Mouse (Mus musculus) testis, postnatal 14 days (tissue): ENCODE results near the gene Snx33.
"Not testable (repeated sequence)": the region's sequence is repeated elsewhere in the genome, so short reads cannot be mapped to it uniquely, and the experiment has no call there.

Experiments
- DNase-seq: peaks from one replicate; pipeline ENCODE4 v3.0.0; 2021; ENCODE audit warnings: low spot score

Gene Snx33

DNA sequence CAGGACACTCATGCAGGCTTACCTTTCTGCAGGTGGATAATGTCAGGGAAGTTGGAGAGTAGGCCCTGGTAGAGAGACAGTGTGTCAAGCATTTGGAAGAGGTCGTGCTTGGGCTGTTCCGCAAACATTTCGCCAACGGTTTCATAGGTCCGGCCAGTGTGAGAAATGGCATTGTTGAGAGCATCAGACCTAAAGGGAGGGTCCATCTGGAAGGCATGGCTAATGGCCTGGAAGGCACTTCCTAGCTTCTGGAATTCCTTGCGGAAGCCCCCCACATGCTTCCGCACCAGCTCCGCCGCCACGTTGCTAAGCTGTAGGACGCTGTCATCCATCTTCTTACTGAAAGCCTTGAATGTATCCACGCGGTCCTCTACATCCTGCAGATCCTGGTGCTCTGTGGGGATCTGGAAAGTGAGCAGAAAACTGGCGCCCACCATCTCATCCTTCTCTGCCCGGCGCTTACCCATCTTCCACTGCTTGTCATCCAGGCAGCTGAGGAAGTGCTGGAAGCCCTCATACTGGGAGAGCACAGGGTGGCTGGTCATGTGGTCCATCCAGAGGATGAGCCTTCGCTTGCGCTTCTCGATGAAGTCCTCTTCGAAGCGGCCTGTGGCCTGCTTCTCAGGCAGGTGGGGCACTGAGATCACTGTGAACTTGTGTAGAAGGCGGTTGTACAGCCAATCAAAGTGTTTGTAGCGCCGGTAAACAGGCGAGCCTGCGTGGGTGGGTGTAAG, 2.7 kb downstream of the Snx33 start:
- peak; percentile 61 for DNase-seq

DNA sequence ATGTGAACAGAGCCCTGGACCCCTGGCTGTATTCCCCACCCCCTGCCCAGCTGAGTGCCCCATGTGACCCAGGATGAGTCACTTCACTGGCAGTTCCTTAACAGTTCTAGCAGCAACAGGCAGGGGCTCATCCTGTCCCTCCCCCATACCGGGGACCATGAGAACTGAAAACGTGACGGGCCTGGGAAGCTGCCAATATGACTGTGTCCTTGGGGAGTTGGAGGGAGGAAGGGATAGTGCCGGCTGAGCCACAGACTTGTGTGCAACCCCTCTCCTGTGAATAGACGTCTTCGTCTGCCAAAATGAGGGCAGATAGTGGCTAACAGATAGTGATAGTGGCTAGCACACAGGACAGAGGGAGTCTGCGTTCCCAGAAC, 3.5 kb downstream of the Snx33 start:
- peak; percentile 88 for DNase-seq

DNA sequence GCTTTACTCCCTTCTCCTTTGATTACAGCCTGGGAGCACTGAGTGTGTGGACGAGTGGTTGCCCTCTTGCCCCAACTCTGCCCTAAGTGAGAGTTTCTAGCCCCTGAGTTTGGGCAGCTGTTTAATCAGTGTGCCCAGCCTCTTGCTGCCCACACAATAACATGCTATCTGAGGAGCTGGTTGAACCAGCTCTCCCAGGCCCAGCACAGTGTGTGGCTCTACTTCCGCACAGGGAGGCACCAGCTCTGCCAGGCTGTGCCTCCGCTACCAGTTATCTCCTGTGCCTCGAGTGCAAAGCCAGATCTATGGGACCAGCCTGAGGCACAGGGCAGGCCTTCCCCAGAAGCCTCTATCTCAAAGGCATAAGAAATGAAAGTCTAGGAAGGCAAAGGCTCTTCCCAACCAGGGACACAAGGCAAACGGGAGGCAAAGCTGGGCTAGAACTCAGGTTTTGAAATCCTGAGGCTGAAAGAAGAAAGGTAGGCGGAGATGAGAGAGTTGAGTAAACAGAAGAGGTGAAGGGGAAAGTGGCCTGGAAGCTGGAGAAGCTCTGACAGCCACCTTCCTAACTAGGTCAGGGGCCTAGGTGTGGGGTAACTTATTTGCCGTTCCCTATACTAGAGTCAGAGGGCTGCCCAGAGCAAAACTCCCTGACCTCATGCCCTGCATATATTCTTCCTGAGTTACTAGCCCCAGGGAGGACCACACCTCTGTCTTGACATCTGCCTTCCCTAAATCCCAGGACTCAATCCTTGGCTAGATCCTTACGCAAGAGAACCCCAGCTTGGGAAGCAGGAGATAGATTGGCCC, 4.1 kb downstream of the Snx33 start:
- no peak for DNase-seq

DNA sequence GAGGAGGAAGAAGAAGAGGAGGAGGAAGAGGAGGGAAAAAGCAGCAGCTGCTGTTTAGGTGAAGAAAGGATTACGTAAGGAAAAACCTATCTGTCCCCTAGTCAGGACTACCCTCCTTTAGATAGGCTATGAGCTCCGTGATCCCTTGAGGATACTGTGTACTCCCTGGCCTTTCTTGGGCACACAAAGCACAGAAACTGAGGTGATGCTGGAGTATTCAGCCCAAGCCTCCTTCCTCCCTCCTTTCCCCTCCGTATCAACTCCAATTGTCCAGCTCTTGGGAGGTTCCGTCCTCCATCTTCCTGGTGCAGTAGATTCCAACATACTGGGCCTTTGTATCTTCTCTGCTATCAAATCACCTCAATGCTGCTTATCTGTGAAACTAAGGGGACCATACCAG, 5.4 kb downstream of the Snx33 start:
- DNase-seq = no peak

DNA sequence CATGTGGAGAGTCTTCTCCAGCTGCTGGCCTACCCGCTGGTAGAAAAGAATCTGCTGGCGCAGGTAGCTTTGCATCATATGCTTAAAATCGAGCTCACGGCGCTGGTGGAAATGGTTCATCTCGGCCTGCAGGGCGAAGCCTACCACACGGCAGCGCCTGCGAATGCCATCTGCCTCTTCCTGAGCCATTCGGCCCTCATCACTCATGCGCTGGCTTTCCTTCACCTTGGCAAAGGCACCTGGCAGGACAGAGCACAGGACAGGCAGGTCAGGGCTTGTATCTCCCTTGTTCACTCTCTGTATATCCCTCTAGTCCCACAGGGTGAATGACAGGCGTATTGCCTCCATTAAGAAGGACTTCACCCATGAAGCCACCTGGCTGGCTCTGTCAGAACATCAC, 9.7 kb downstream of the Snx33 start:
- DNase-seq = no peak

DNA sequence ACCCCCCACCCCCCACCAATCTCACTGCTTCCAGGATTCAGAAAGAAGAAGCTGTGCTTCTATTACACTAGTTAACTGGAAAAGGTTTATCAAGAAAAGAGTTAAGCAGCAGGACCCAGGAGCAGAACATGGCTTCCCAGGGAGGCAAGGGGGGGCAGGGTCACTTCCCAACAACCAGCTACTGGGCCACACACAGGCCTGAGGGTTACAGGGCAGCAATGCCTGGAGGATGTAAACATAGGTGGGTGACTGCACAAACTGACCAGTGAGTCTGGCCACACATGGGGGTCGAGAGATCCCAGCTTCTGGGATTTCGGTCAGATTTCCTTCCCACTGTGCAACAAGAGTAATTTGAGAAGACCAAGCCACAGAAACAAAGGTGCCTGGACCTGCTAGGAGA, 11.0 kb downstream of the Snx33 start:
- no peak for DNase-seq

DNA sequence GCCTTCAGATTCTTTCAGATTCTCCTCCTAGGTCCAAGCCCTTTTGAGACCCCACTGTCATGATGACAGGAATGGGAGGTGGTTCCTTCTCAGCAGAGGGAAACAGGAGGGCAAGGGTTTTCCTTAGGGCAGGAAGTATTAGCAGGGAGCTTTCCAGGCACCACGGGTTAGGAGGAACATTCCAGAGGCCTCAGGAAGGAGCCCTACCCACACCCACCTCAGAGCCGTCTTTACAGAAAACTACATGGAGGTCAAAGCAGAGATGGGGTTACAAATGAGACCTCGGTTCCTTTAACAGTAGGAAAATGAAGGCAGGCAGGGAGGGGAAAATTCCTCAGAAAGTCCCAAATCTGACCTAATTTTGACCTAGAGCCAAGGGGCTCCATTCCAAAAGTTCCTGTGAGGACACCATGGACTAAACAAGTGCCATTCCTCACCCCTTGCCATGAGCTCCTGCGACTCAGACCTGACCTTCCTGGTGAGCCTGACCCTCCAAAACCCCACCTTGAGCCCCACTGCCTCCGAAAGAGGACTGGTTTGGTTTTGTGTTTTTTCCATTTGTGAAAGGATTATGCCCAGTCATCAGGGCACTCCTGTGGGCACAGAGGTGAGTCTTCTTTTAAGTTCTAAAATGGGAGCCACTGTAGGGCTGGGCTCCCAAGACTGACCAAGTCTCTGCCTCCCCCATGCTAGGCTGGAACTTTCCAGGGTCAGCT, 12.3 kb downstream of the Snx33 start:
- DNase-seq = no peak

DNA sequence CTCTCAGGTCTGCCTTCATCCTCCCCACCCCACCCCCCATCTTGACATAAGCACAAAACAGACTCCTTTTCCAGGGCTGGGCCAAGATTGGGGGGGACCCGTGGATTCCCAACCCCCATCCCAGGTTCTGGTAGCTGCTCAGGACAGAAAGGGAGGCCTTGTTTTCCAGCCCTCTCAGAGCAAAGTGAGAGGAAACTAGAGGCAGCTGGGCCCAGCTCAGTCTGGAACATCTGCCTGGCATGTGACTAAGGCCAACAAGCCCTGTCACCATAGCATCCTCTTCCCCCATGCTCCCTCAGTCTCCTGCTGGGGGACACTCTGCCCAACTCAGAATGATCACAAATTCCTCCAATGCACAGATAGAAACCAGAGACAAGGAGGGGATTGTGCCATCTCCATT, 13.1 kb downstream of the Snx33 start:
- no peak for DNase-seq

DNA sequence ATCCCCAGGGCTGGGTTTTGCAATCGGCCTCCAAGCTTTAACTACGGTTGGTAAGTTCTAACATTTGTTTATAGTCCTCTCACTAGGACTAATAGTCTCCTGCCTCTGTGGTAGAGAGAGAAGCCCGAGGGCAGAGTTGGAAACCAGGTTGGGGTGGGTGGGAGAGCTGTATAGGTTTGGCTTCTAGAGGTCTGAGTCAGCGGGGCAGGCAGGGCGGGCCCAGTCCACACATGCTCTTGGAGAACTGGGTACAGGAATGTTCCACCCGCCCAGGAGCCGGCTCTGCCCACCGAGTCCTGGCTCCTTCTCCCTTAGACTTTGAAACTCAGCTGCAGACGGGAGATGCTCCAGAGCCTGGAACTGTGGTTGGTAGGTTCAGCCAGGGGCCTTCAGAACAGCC, 14.2 kb downstream of the Snx33 start:
- no peak for DNase-seq

DNA sequence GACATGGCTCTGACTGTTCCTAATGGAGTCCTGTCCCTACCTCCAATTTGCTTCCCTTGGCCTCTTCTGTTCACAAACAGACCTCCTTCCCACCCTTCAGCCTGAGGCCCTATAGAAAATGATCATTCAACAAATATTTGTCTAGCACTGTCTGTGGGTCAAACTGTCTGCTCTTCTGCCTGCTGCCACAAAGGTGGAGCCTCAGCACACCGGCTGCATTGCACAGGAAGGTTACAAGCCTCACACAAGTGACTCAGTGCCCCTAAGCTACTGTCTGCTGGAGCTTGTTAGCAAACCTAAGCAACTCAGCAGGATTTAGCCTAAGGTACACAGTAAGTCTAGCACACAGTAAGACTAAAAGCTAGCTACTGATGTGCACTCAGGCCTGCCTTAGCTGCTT, 17.2 kb downstream of the Snx33 start:
- DNase-seq = no peak

DNA sequence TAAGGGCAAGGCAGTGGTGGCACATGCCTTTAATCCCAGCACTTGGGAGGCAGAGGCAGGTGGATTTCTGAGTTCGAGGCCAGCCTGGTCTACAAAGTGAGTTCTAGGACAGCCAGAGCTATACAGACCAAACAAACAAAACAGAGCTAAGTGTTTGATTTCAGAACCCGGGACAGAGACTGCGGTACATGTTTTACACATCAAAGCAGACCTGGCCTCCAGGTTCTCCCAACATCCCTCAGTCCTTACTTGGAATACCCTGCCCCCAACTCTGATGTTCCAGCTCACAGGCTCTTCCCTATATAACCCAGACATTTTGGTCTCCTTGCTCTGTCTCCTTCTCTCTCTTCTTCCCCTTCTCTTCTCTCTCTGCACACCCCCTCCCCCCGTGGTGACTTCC, 18.2 kb downstream of the Snx33 start:
- not testable (repeated sequence) for DNase-seq

DNA sequence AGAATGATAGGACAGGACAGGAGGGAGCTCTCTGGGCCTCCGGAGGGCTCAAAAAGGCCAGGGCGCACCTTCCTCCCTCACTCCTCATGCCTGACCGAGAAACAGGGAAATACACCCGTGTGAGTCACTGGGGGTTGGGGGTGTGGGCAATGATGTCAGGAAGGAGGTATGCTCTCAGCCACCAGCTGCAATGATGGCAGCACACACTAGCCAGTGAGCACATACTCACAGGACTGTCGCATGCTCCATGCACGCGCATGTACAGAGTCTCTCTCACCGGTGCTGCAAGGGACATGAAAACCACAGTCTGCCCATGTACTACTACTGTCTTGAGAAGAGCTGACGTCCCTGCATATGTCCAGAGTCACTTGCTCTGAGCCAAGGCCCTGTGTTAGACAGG, 20.6 kb downstream of the Snx33 start:
- no peak for DNase-seq

DNA sequence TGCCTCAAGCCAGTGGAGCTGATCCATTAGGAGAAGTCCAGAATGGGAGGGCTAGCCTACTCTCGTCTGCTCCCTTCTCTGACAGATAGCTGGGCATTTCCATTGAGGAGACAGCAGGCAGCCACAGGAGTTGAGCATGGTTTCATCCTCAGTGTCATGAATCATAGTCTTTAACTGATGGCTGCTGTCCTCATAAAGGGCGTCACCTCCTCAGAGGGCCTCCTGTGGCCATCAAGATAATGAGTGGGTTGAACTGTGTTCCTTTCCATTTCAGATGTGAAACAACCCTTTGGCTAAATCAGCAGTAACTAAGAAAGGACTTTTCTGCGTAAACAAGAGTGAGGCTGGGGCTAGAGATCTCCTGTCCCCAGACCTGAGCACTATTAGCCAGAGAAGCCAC, 24.5 kb downstream of the Snx33 start:
- DNase-seq = no peak

DNA sequence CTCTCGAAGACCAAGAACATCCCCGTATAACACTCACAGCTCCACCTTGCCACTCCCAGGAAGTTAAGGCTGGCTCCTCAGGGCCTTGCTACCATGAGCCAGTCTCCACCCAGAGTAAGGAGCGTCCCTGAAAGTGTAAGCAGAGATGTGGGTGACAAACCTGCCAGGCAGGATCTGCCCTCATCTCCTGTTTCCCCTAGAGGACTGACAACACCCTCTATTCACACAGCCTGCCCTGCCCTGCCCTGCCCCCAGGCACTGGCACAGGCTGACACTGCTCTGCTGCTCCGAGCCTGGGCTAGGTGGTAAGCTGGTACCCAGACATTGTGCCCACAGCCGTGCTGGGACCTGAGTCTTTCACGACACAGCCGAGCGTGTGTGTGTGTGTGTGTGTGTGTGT, 27.0 kb downstream of the Snx33 start:
- DNase-seq = no peak

DNA sequence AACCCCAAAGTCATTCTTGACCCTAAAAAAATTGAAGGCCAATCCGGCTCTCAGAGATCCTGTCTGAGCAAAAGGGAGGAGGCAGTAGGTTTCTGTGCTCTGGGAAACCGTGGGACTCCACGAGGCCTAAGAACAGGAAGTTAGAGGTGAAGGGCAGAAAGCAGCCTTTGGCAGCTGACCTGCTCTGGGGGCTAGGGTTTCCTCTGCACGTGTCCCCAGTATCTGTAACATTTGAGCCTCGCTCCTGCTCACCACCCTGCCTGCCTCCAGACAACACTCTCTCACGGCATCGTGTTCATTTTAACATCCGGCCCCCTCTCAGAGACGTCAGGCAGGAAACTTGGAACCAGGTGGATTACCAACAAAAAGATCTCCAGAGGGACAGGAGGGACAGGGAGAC, 27.6 kb downstream of the Snx33 start:
- no peak for DNase-seq

DNA sequence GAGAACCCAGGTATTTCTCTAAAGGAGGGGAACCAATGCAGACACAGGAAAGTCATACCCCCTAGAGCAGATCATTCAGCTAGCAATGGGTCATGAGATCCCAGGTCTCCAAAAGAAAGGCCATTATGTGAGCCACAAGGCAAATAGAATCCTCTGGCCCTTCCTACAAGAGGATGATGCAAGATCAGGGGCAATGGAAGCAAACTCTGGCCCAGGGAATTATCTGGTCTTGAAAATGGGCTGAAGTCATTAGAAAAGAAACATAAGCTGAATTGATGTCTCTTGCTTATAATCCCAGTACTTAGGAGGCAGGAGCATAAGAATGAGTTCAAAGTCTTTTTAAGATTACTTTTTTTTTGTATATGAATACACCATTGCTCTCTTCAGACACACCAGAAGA, 28.1 kb downstream of the Snx33 start:
- no peak for DNase-seq

DNA sequence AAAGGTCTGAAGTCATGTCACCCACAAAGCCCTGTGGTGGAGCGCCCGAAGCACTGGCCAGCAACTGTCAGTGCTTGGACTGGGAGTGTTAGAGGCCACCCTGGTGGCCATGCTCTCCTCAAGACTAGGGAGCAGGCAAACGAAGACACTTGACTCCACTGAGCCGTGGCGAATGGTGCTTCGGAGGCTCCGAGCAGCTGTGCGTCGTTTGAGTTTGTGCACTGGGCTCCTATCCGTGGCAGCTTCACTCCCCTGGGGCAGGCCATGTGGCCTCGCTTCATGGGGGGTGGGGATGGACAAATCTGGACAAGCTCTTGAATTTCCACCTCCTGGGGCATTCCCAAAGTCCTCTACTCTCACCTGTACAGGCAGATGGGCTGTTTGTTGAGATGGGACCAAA, 28.8 kb downstream of the Snx33 start:
- DNase-seq = no peak

DNA sequence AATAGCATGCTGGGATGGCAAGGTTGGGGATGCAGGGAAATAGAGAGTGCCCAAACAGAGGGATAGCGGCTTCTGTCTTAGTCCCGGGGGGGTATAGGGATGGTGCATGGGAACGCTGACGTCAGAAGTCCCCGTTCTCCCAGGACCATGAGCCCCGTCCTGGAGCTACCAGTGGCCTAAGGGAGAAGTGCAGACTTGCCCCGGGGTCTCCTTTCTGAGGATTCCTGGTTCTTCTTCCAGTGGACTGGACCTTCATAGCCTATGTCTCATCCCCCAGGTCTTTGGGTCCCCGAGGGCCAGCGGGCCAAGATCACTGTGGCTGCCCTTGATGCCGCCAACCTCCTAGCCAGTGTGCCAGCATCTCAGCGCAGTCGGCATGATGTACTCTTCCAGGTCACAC, 31.4 kb downstream of the Snx33 start:
- no peak for DNase-seq

DNA sequence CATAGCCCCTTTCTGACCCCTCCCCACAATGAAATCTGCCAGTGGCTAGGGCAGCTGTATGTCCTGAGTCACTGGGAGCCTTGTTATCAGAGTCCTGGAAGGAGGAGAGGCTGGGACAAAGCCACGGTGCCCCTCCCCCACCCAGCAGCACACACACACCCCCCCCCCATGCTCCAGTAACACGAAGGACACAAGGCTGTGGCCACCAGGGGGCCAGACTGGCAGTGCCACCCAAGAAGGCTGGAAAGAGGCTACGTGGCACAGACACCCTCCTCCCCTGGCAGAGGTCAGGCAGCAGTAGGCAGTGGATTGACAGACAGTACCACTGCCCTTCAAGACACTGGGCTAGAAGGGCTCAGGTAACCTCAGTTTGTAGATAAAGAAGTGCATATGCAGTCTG, 34.2 kb downstream of the Snx33 start:
- no peak for DNase-seq

DNA sequence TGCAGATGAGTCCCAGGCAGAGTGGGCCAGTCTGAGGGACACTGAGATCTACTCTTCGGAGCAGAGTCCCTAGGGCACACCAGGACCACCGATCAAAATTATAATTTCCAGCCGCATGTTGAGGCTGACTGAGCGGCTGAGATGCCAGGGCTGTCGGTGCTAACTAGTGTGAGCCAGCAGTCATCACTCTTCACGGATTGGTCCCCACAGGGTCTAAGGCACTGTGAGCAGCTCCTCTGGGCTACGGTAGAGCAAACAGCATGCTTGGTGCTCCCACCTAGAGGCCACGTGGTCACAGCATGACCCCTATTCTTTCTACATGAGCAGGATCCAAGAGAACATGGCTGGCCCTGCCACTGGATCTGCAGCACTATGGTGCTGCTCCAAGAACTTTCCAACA, 34.9 kb downstream of the Snx33 start:
- DNase-seq = no peak

DNA sequence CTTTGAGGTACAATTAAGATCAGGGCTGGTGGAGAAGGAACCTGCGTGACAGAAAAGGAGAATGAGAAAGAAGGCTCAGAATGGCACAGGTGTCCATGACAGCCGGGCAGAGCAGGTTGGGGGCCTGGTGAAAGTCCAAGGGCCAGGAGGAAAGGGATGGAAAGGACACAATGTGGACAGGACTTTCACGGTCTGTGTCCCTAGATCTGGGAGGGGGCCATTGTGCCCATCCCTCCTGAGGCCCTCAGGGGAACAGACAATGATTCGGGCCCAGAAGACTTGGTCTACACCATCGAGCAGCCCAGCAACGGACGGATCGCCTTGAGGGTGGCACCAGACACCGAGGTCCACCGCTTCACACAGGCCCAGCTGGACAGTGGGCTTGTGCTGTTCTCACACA, 36.1 kb downstream of the Snx33 start:
- no peak for DNase-seq

DNA sequence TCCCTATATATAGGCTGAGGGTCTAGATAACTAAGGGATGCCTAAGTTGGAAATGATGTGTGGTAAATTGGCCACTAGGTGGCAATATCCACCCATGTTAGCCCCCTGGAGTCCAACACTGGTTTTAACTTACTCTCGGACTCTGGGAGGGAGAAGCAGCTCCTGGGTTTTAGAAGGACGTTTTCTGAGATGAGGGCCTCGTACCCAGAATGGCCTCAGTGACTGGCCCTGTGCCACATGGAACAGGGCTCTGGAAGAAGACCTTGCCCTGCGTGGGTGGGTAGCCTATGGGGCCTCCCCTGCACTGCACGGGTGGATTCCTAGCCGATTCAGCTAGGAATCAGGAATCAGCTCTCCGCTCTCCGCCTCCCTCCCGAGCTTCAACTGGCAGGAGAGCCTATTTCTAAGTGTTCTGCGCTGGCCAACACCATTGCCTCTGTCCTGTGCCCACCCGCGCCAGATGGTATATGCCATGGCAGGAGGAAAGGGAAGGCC, 36.6 kb downstream of the Snx33 start:
- DNase-seq = peak; percentile 67
